Mouse (Mus musculus): ENCODE measurements at regions not wholly inside any gene's neighbourhood (a gene's known extent, or its start where the extent isn't known, plus 50 kb on each side); places are given as distances from the start of the nearest gene placed in this dataset.

- ATAC-seq (ENCODE audit: low FRiP score) (no peak), DNase-seq (ENCODE audit: low spot score) (no peak)
- H3K36me3 ChIP-seq (ENCODE audit: control insufficient read depth, insufficient read depth, low read length) = no peaks in the 10 kb centered on the region
- no peak overlapping the region for H3K9ac ChIP-seq (ENCODE audit: low read depth, low read length)
- H3K4me3 ChIP-seq (ENCODE audit: low read depth, low read length) = no peak overlapping the region
- H3K4me2 ChIP-seq (replicated peaks; ENCODE audit: low read depth, low read length) = no peak overlapping the region
- no peak overlapping the region for H3K27ac ChIP-seq (ENCODE audit: low read depth, low read length)
- 81% methylated on average over 1 of the region's 1 CpGs for WGBS
- peaks cover 7% of the 10 kb centered on the region; the same call in 1 of the 2 replicates for H3K27me3 ChIP-seq (ENCODE audit: control insufficient read depth, insufficient read depth, low read length)
- no peaks in the 10 kb centered on the region for H3K9me3 ChIP-seq (ENCODE audit: control insufficient read depth, low read length)
- H3K4me1 ChIP-seq (replicated peaks; ENCODE audit: control insufficient read depth, insufficient read depth, low read length) = no peaks in the 10 kb centered on the region
Observed at GRCm38 (mm10) chr19:59579676-59580075, 121.5 kb downstream of the Emx2 start.

GRCm38 (mm10) chr19:59585835-59586234 is 127.7 kb downstream of the Emx2 start:
- H3K9me3 ChIP-seq (ENCODE audit: control insufficient read depth, low read length) = no peaks in the 10 kb centered on the region
- no peak overlapping the region for H3K4me2 ChIP-seq (replicated peaks; ENCODE audit: low read depth, low read length)
- ATAC-seq (ENCODE audit: low FRiP score) (no peak), DNase-seq (ENCODE audit: low spot score) (no peak)
- H3K27ac ChIP-seq (ENCODE audit: low read depth, low read length) = no peak overlapping the region
- H3K4me1 ChIP-seq (replicated peaks; ENCODE audit: control insufficient read depth, insufficient read depth, low read length) = no peaks in the 10 kb centered on the region
- no peak overlapping the region for H3K9ac ChIP-seq (ENCODE audit: low read depth, low read length)
- H3K27me3 ChIP-seq (ENCODE audit: control insufficient read depth, insufficient read depth, low read length) = peaks cover 42% of the 10 kb centered on the region
- H3K4me3 ChIP-seq (ENCODE audit: low read depth, low read length) = no peak overlapping the region
- no peaks in the 10 kb centered on the region for H3K36me3 ChIP-seq (ENCODE audit: control insufficient read depth, insufficient read depth, low read length)
- 33% methylated on average over 4 of the region's 4 CpGs for WGBS

- Histone ChIP-seq H3K27ac (ENCODE audit: low read depth, low read length) (no peak overlapping the region), H3K4me3 (ENCODE audit: low read depth, low read length) (no peak overlapping the region), H3K4me1 (replicated peaks; ENCODE audit: control insufficient read depth, insufficient read depth, low read length) (no peaks in the 10 kb centered on the region), H3K9me3 (ENCODE audit: control insufficient read depth, low read length) (no peaks in the 10 kb centered on the region), H3K4me2 (replicated peaks; ENCODE audit: low read depth, low read length) (no peak overlapping the region), H3K9ac (ENCODE audit: low read depth, low read length) (no peak overlapping the region), H3K36me3 (ENCODE audit: control insufficient read depth, insufficient read depth, low read length) (no peaks in the 10 kb centered on the region), H3K27me3 (ENCODE audit: control insufficient read depth, insufficient read depth, low read length) (peaks cover 50% of the 10 kb centered on the region)
- no peak for ATAC-seq (ENCODE audit: low FRiP score)
- DNase-seq (ENCODE audit: low spot score) = peak; percentile 3
- WGBS = 69% methylated on average over 12 of the region's 12 CpGs
Observed at GRCm38 (mm10) chr19:59587303-59587702, 129.1 kb downstream of the Emx2 start.

GRCm38 (mm10) chr19:59588068-59588522 is 129.9 kb downstream of the Emx2 start:
- Histone ChIP-seq H3K9me3 (ENCODE audit: control insufficient read depth, low read length) (no peaks in the 10 kb centered on the region), H3K4me2 (replicated peaks; ENCODE audit: low read depth, low read length) (peak overlapping the region; percentile 44), H3K9ac (ENCODE audit: low read depth, low read length) (no peak overlapping the region), H3K27me3 (ENCODE audit: control insufficient read depth, insufficient read depth, low read length) (peaks cover 50% of the 10 kb centered on the region), H3K36me3 (ENCODE audit: control insufficient read depth, insufficient read depth, low read length) (no peaks in the 10 kb centered on the region), H3K27ac (ENCODE audit: low read depth, low read length) (no peak overlapping the region), H3K4me3 (ENCODE audit: low read depth, low read length) (0 out of 2 replicates have a peak overlapping the region, but pooled peaks have one; percentile 10), H3K4me1 (replicated peaks; ENCODE audit: control insufficient read depth, insufficient read depth, low read length) (no peaks in the 10 kb centered on the region)
- DNase-seq (ENCODE audit: low spot score) (peak; percentile 57), ATAC-seq (ENCODE audit: low FRiP score) (peak; percentile 78)
- WGBS = 3% methylated on average over 17 of the region's 17 CpGs

GRCm38 (mm10) chr19:59590021-59590420 is 131.8 kb downstream of the Emx2 start:
- no peak overlapping the region for H3K27ac ChIP-seq (ENCODE audit: low read depth, low read length)
- no peak overlapping the region for H3K4me3 ChIP-seq (ENCODE audit: low read depth, low read length)
- H3K27me3 ChIP-seq (ENCODE audit: control insufficient read depth, insufficient read depth, low read length) = peaks cover 42% of the 10 kb centered on the region
- ATAC-seq (ENCODE audit: low FRiP score) (no peak), DNase-seq (ENCODE audit: low spot score) (no peak)
- no peaks in the 10 kb centered on the region for H3K4me1 ChIP-seq (replicated peaks; ENCODE audit: control insufficient read depth, insufficient read depth, low read length)
- no peaks in the 10 kb centered on the region for H3K36me3 ChIP-seq (ENCODE audit: control insufficient read depth, insufficient read depth, low read length)
- H3K9ac ChIP-seq (ENCODE audit: low read depth, low read length) = no peak overlapping the region
- H3K4me2 ChIP-seq (replicated peaks; ENCODE audit: low read depth, low read length) = no peak overlapping the region
- WGBS = 93% methylated on average over 3 of the region's 3 CpGs
- H3K9me3 ChIP-seq (ENCODE audit: control insufficient read depth, low read length) = no peaks in the 10 kb centered on the region

- WGBS = 73% methylated on average over 3 of the region's 3 CpGs
- Histone ChIP-seq H3K36me3 (ENCODE audit: control insufficient read depth, insufficient read depth, low read length) (no peaks in the 10 kb centered on the region), H3K4me3 (ENCODE audit: low read depth, low read length) (no peak overlapping the region), H3K27ac (ENCODE audit: low read depth, low read length) (no peak overlapping the region), H3K4me2 (replicated peaks; ENCODE audit: low read depth, low read length) (no peak overlapping the region), H3K4me1 (replicated peaks; ENCODE audit: control insufficient read depth, insufficient read depth, low read length) (no peaks in the 10 kb centered on the region), H3K9me3 (ENCODE audit: control insufficient read depth, low read length) (no peaks in the 10 kb centered on the region), H3K9ac (ENCODE audit: low read depth, low read length) (no peak overlapping the region), H3K27me3 (ENCODE audit: control insufficient read depth, insufficient read depth, low read length) (peaks cover 26% of the 10 kb centered on the region)
- DNase-seq (ENCODE audit: low spot score) (no peak), ATAC-seq (ENCODE audit: low FRiP score) (no peak)
Observed at GRCm38 (mm10) chr19:59592060-59592459, 133.9 kb downstream of the Emx2 start.

GRCm38 (mm10) chr19:59624288-59624795 is 166.2 kb downstream of the Emx2 start:
- H3K27ac ChIP-seq (ENCODE audit: low read depth, low read length) = no peak overlapping the region
- H3K9me3 ChIP-seq (ENCODE audit: control insufficient read depth, low read length) = no peaks in the 10 kb centered on the region
- H3K9ac ChIP-seq (ENCODE audit: low read depth, low read length) = no peak overlapping the region
- no peak overlapping the region for H3K4me2 ChIP-seq (replicated peaks; ENCODE audit: low read depth, low read length)
- DNase-seq (ENCODE audit: low spot score) = no peak
- no peaks in the 10 kb centered on the region for H3K4me1 ChIP-seq (replicated peaks; ENCODE audit: control insufficient read depth, insufficient read depth, low read length)
- WGBS = 80% methylated on average over 6 of the region's 6 CpGs
- no peaks in the 10 kb centered on the region for H3K36me3 ChIP-seq (ENCODE audit: control insufficient read depth, insufficient read depth, low read length)
- H3K27me3 ChIP-seq (ENCODE audit: control insufficient read depth, insufficient read depth, low read length) = no peaks in the 10 kb centered on the region
- no peak for ATAC-seq (ENCODE audit: low FRiP score)
- no peak overlapping the region for H3K4me3 ChIP-seq (ENCODE audit: low read depth, low read length)

GRCm38 (mm10) chr19:59627681-59628080 is 169.5 kb downstream of the Emx2 start:
- 75% methylated on average over 3 of the region's 3 CpGs for WGBS
- H3K4me3 ChIP-seq (ENCODE audit: low read depth, low read length) = no peak overlapping the region
- H3K27ac ChIP-seq (ENCODE audit: low read depth, low read length) = no peak overlapping the region
- H3K4me2 ChIP-seq (replicated peaks; ENCODE audit: low read depth, low read length) = no peak overlapping the region
- ATAC-seq (ENCODE audit: low FRiP score) (no peak), DNase-seq (ENCODE audit: low spot score) (no peak)
- H3K9ac ChIP-seq (ENCODE audit: low read depth, low read length) = no peak overlapping the region
- no peaks in the 10 kb centered on the region for H3K4me1 ChIP-seq (replicated peaks; ENCODE audit: control insufficient read depth, insufficient read depth, low read length)
- H3K9me3 ChIP-seq (ENCODE audit: control insufficient read depth, low read length) = no peaks in the 10 kb centered on the region
- no peaks in the 10 kb centered on the region for H3K27me3 ChIP-seq (ENCODE audit: control insufficient read depth, insufficient read depth, low read length)
- no peaks in the 10 kb centered on the region for H3K36me3 ChIP-seq (ENCODE audit: control insufficient read depth, insufficient read depth, low read length)

GRCm38 (mm10) chr19:59628296-59629160 is 170.4 kb downstream of the Emx2 start:
- Histone ChIP-seq H3K4me2 (replicated peaks; ENCODE audit: low read depth, low read length) (no peak overlapping the region), H3K4me3 (ENCODE audit: low read depth, low read length) (no peak overlapping the region), H3K9me3 (ENCODE audit: control insufficient read depth, low read length) (no peaks in the 10 kb centered on the region), H3K9ac (ENCODE audit: low read depth, low read length) (no peak overlapping the region), H3K4me1 (replicated peaks; ENCODE audit: control insufficient read depth, insufficient read depth, low read length) (no peaks in the 10 kb centered on the region), H3K27me3 (ENCODE audit: control insufficient read depth, insufficient read depth, low read length) (no peaks in the 10 kb centered on the region), H3K36me3 (ENCODE audit: control insufficient read depth, insufficient read depth, low read length) (no peaks in the 10 kb centered on the region), H3K27ac (ENCODE audit: low read depth, low read length) (no peak overlapping the region)
- no peak for ATAC-seq (ENCODE audit: low FRiP score)
- no peak for DNase-seq (ENCODE audit: low spot score)
- WGBS = 66% methylated on average over 15 of the region's 15 CpGs

Measured in hindbrain, embryonic 11.5 days (tissue).